Mouse (Mus musculus): ENCODE results near the gene Gaa. TPM values are rescaled to one million over a fixed set of nuclear protein-coding genes. Genes with fewer than 3 reads are reported as not detected.

Gene Gaa
- polyA plus RNA-seq (2015; fragmentation: Nextera tagmentation; extraction: Ambion mirVana) = 102 and 105 TPM in 2 replicates

GRCm38 (mm10) chr11:119267768-119268556 is at the start of gene Gaa:
Gene Gaa, plus strand, starts transcription at chr11:119267887.
- peak; percentile 82 for ATAC-seq (ENCODE audit: low FRiP score)
- Histone ChIP-seq H3K27me3 (replicated peaks) (no peaks in the 10 kb centered on the region), H3K4me2 (peak within 1 kb of the TSS; percentile 90), H3K27ac (replicated peaks) (peak within 1 kb of the TSS; percentile 72), H3K9me3 (replicated peaks) (no peaks in the 10 kb centered on the region), H3K36me3 (peaks cover 32% of the 10 kb centered on the region), H3K9ac (replicated peaks) (peak within 1 kb of the TSS; percentile 77), H3K4me3 (replicated peaks) (peak within 1 kb of the TSS; percentile 74), H3K4me1 (peaks cover 46% of the 10 kb centered on the region)
- WGBS = 5% methylated on average over 52 of the region's 52 CpGs

GRCm38 (mm10) chr11:119219816-119220465 is 47.7 kb upstream of the Gaa start:
- H3K4me2 ChIP-seq = peak overlapping the region; percentile 36
- ATAC-seq (ENCODE audit: low FRiP score) = peak; percentile 15; the same call in 1 of the 2 replicates
- H3K4me3 ChIP-seq (replicated peaks) = no peak overlapping the region
- no peaks in the 10 kb centered on the region for H3K9me3 ChIP-seq (replicated peaks)
- H3K36me3 ChIP-seq = no peaks in the 10 kb centered on the region
- 8% methylated on average over 17 of the region's 17 CpGs for WGBS
- H3K27me3 ChIP-seq (replicated peaks) = no peaks in the 10 kb centered on the region
- H3K9ac ChIP-seq (replicated peaks) = 0 out of 2 replicates have a peak overlapping the region, but pooled peaks have one; percentile 7
- peak overlapping the region; percentile 75 for H3K27ac ChIP-seq (replicated peaks)
- peaks cover 75% of the 10 kb centered on the region for H3K4me1 ChIP-seq

GRCm38 (mm10) chr11:119221812-119222510 is 45.7 kb upstream of the Gaa start:
- no peak overlapping the region for H3K9ac ChIP-seq (replicated peaks)
- H3K36me3 ChIP-seq = no peaks in the 10 kb centered on the region
- no peaks in the 10 kb centered on the region for H3K9me3 ChIP-seq (replicated peaks)
- no peak overlapping the region for H3K4me2 ChIP-seq
- no peak overlapping the region for H3K4me3 ChIP-seq (replicated peaks)
- no peaks in the 10 kb centered on the region for H3K27me3 ChIP-seq (replicated peaks)
- 42% methylated on average over 10 of the region's 11 CpGs for WGBS
- ATAC-seq (ENCODE audit: low FRiP score) = no peak
- H3K4me1 ChIP-seq = peaks cover 75% of the 10 kb centered on the region
- H3K27ac ChIP-seq (replicated peaks) = no peak overlapping the region; the same call in 1 of the 2 replicates

- Histone ChIP-seq H3K36me3 (no peaks in the 10 kb centered on the region), H3K9ac (replicated peaks) (no peak overlapping the region), H3K4me2 (no peak overlapping the region), H3K9me3 (replicated peaks) (no peaks in the 10 kb centered on the region), H3K27me3 (replicated peaks) (no peaks in the 10 kb centered on the region), H3K4me1 (peaks cover 80% of the 10 kb centered on the region), H3K4me3 (replicated peaks) (no peak overlapping the region), H3K27ac (replicated peaks) (peak overlapping the region; percentile 66)
- 72% methylated on average over 20 of the region's 20 CpGs for WGBS
- no peak for ATAC-seq (ENCODE audit: low FRiP score)
Measured at GRCm38 (mm10) chr11:119223124-119223890, 44.4 kb upstream of the Gaa start.

GRCm38 (mm10) chr11:119224926-119225325 is 42.8 kb upstream of the Gaa start:
- no peak for ATAC-seq (ENCODE audit: low FRiP score)
- Histone ChIP-seq H3K4me3 (replicated peaks) (no peak overlapping the region), H3K9ac (replicated peaks) (no peak overlapping the region), H3K9me3 (replicated peaks) (no peaks in the 10 kb centered on the region), H3K36me3 (no peaks in the 10 kb centered on the region), H3K27ac (replicated peaks) (no peak overlapping the region), H3K4me2 (no peak overlapping the region), H3K27me3 (replicated peaks) (no peaks in the 10 kb centered on the region), H3K4me1 (peaks cover 88% of the 10 kb centered on the region)
- WGBS = 89% methylated on average over 6 of the region's 6 CpGs

- peaks cover 88% of the 10 kb centered on the region for H3K4me1 ChIP-seq
- peak overlapping the region; percentile 99 for H3K4me2 ChIP-seq
- H3K27ac ChIP-seq (replicated peaks) = no peak overlapping the region
- no peaks in the 10 kb centered on the region for H3K27me3 ChIP-seq (replicated peaks)
- no peaks in the 10 kb centered on the region for H3K36me3 ChIP-seq
- H3K9ac ChIP-seq (replicated peaks) = no peak overlapping the region; the same call in 1 of the 2 replicates
- ATAC-seq (ENCODE audit: low FRiP score) = no peak
- no peak overlapping the region for H3K4me3 ChIP-seq (replicated peaks)
- 60% methylated on average over 9 of the region's 9 CpGs for whole genome bisulfite sequencing
- no peaks in the 10 kb centered on the region for H3K9me3 ChIP-seq (replicated peaks)
Measured at GRCm38 (mm10) chr11:119225634-119226033, 42.1 kb upstream of the Gaa start.

- Histone ChIP-seq H3K9ac (replicated peaks) (peak overlapping the region; percentile 88), H3K4me3 (replicated peaks) (peak overlapping the region; percentile 81), H3K4me1 (peaks cover 76% of the 10 kb centered on the region), H3K27ac (replicated peaks) (peak overlapping the region; percentile 86), H3K36me3 (no peaks in the 10 kb centered on the region), H3K27me3 (replicated peaks) (no peaks in the 10 kb centered on the region), H3K4me2 (peak overlapping the region; percentile 99), H3K9me3 (replicated peaks) (no peaks in the 10 kb centered on the region)
- 1% methylated on average over 12 of the region's 12 CpGs for WGBS
- no peak for ATAC-seq (ENCODE audit: low FRiP score)
Measured at GRCm38 (mm10) chr11:119227591-119227990, 40.1 kb upstream of the Gaa start.

GRCm38 (mm10) chr11:119228091-119228781 is 39.5 kb upstream of the Gaa start, which contains the start of the genes Tbc1d16 and Ccdc40:
Gene Tbc1d16, minus strand, starts transcription at chr11:119228499.
Gene Ccdc40, plus strand, starts transcription at chr11:119228572.
- peak within 1 kb of the TSS; percentile 88 for H3K9ac ChIP-seq (replicated peaks)
- peak within 1 kb of the TSS; percentile 99 for H3K4me2 ChIP-seq
- peaks cover 70% of the 10 kb centered on the region for H3K4me1 ChIP-seq
- H3K27ac ChIP-seq (replicated peaks) = peak within 1 kb of the TSS; percentile 86
- H3K4me3 ChIP-seq (replicated peaks) = peak within 1 kb of the TSS; percentile 81
- no peaks in the 10 kb centered on the region for H3K27me3 ChIP-seq (replicated peaks)
- WGBS = under 1% methylated on average over 51 of the region's 66 CpGs
- no peaks in the 10 kb centered on the region for H3K36me3 ChIP-seq
- H3K9me3 ChIP-seq (replicated peaks) = no peaks in the 10 kb centered on the region
- peak; percentile 92 for ATAC-seq (ENCODE audit: low FRiP score)

- peaks cover 62% of the 10 kb centered on the region for H3K4me1 ChIP-seq
- peak overlapping the region; percentile 86 for H3K27ac ChIP-seq (replicated peaks)
- no peaks in the 10 kb centered on the region for H3K27me3 ChIP-seq (replicated peaks)
- peak overlapping the region; percentile 99 for H3K4me2 ChIP-seq
- WGBS = under 1% methylated on average over 34 of the region's 34 CpGs
- H3K36me3 ChIP-seq = no peaks in the 10 kb centered on the region
- H3K9ac ChIP-seq (replicated peaks) = peak overlapping the region; percentile 88
- no peaks in the 10 kb centered on the region for H3K9me3 ChIP-seq (replicated peaks)
- peak; percentile 90 for ATAC-seq (ENCODE audit: low FRiP score)
- H3K4me3 ChIP-seq (replicated peaks) = peak overlapping the region; percentile 81
Measured at GRCm38 (mm10) chr11:119228846-119229626, 38.7 kb upstream of the Gaa start.

GRCm38 (mm10) chr11:119234770-119235169 is 32.9 kb upstream of the Gaa start:
- Histone ChIP-seq H3K27ac (replicated peaks) (no peak overlapping the region), H3K9ac (replicated peaks) (no peak overlapping the region), H3K9me3 (replicated peaks) (no peaks in the 10 kb centered on the region), H3K4me3 (replicated peaks) (no peak overlapping the region), H3K27me3 (replicated peaks) (no peaks in the 10 kb centered on the region), H3K4me1 (peaks cover 26% of the 10 kb centered on the region), H3K36me3 (peaks cover under 1% of the 10 kb centered on the region; the same call in 1 of the 2 replicates), H3K4me2 (no peak overlapping the region)
- no peak for ATAC-seq (ENCODE audit: low FRiP score)
- WGBS = 96% methylated on average over 10 of the region's 10 CpGs
